Mouse (Mus musculus) layer of hippocampus, adult 11-12 months (tissue): Measurements from ENCODE around the gene Frrs1l.

Experiments
- DNase-seq: peaks from one replicate; pipeline ENCODE4 v3.0.0; 2022; ENCODE audit warnings: low spot score

The Frrs1l gene

DNA sequence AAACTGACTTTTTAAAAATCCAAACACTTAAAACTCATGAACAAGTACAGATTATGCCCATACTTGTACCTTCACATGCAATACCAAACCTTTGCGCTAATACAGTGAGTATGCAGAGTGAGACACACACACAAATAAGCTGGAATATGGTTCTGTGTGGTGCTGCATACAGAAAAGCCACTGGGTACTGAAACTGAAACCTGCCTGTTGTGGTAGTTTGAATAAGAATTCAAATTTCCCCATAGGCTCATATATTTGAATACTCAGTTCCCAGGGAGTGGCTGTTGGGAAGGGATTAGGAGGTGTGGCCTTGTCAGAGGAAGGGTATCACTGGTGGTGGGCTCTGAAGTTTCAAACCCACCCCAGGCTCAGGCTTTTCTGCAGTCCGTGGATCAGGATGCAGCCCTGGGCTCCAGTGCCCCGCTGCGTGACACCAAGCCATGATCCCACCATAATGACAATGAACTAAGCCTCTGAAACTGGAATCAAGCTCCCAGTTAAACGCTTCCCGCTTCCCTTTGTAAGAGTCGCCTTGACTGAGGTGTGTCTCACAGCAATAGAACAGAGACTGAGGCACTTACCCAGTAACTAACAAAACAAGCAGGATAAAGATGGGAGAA, 77.7 kb downstream of the Frrs1l start:
- no peak for DNase-seq

DNA sequence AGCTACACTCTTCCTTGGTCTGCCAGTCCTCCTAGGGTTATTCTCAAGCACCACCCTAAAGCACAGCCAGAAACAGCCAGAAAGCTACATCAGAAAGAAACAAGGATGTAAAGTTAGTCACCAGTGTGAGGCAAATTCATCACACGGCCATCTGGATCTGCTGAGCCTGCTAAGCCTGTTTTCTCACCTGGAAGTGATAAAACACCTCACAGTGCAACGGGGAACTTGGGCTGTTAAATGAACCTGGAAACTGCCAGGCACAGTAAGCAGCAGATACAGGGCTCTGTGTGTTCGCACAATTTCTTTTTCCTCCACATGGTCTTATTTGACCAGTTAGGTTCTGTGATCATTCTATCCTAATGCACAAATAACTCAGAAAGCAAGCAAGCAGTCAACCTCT, 80.6 kb downstream of the Frrs1l start:
- no peak for DNase-seq

GRCm38 (mm10) chr4:56907671-56908070, 82.5 kb downstream of the Frrs1l start:
- DNase-seq: no peak
